13 mouse cellular contexts compared by ENCODE assay signal in genomic region chr13:46182851-46183250, GRCm38 (mm10).
DNase-seq lines count a peak whose midpoint lies in the region; TF ChIP-seq lines count a peak whose summit lies in the region.
"Had no signal": no experiment of that assay in that cellular context is flagged by ENCODE, and none has a peak within 500 bp of the region (broad histone marks: within the 10 kb centered on the region; RNA-seq: fewer than 3 reads in every experiment).

No protein-coding gene starts in this region.

- no peaks in the 10 kb centered on the region for H3K4me1 ChIP-seq in kidney, adult 2 months (ENCODE audit: control insufficient read depth, insufficient read depth, low read length)
- no peaks in the 10 kb centered on the region for H3K4me1 ChIP-seq in lung, adult 2 months (ENCODE audit: control insufficient read depth, insufficient read depth, low read length)
- H3K4me1 ChIP-seq: intestine, embryonic 15.5 days had no signal

- peak; percentile 42 for DNase-seq in embryo, embryonic 10.5 days (ENCODE audit: low spot score)
- no peak for DNase-seq in embryo, embryonic 9.5 days (ENCODE audit: extremely low spot score)
- DNase-seq in kidney, adult 2 months = peak; percentile 51
- no peak for DNase-seq in kidney, adult 8-10 months
- DNase-seq in lung, postnatal 10 days = peak; percentile 49
- no peak for DNase-seq in lung, adult 2 months
- DNase-seq in retina, postnatal 7 days (ENCODE audit: low read depth, low spot score) = peak; percentile 16
- no peak for DNase-seq in thymus, postnatal 0 days (ENCODE audit: low spot score)
- DNase-seq: cerebellum, adult 11 months had no signal

- no peak for TF ChIP-seq CTCF in kidney, adult 2 months (conservative IDR thresholded peaks at IDR 0.05; ENCODE audit: insufficient read depth, insufficient read length, low read depth, low read length)
- no peak for TF ChIP-seq CTCF in lung, adult 2 months (IDR thresholded peaks at IDR 0.05; ENCODE audit: insufficient read depth, low read length)

- 63% methylated on average over 8 of the region's 8 CpGs for WGBS in kidney, adult 2 months
- 69% methylated on average over 8 of the region's 8 CpGs for WGBS in lung, adult 2 months

- no peak for TF ChIP-seq POLR2A in kidney, adult 2 months (IDR thresholded peaks at IDR 0.05; ENCODE audit: low read depth, low read length)
- TF ChIP-seq POLR2A in lung, adult 2 months (IDR thresholded peaks at IDR 0.05; ENCODE audit: borderline replicate concordance, extremely low read depth, low read depth, low read length) = no peak

- no peak overlapping the region for H3K4me3 ChIP-seq in kidney, adult 2 months (ENCODE audit: insufficient read depth, low read depth, low read length)
- H3K4me3 ChIP-seq in lung, adult 2 months (replicated peaks; ENCODE audit: extremely low read depth, low read depth, low read length) = no peak overlapping the region
- H3K4me3 ChIP-seq: erythroblast, embryonic 14.5 days; intestine, embryonic 15.5 days; limb, embryonic 13.5 days; midbrain, embryonic 12.5 days had no signal

- no peaks in the 10 kb centered on the region for H3K36me3 ChIP-seq in kidney, adult 2 months (ENCODE audit: control insufficient read depth, insufficient read depth, low read length)
- H3K36me3 ChIP-seq: intestine, embryonic 15.5 days; limb, embryonic 13.5 days; midbrain, embryonic 12.5 days had no signal

- no peaks in the 10 kb centered on the region for H3K27me3 ChIP-seq in kidney, adult 2 months (replicated peaks; ENCODE audit: control insufficient read depth, insufficient read depth, low read length)
- H3K27me3 ChIP-seq: intestine, embryonic 15.5 days; midbrain, embryonic 12.5 days had no signal

- no peak overlapping the region for H3K27ac ChIP-seq in kidney, adult 2 months (ENCODE audit: insufficient read depth, low read depth, low read length)
- H3K27ac ChIP-seq: intestine, embryonic 15.5 days; limb, embryonic 13.5 days; midbrain, embryonic 12.5 days had no signal

Comparison
In these comparisons a context has a peak if more than half of its experiments do, and no peak if none do; other contexts are left out.
1. DNase-seq: peak in embryo, embryonic 10.5 days (single experiment), kidney, adult 2 months (single experiment), lung, postnatal 10 days (single experiment) and retina, postnatal 7 days (single experiment); none in embryo, embryonic 9.5 days (single experiment), kidney, adult 8-10 months (0 of 2), lung, adult 2 months (single experiment) and thymus, postnatal 0 days (single experiment).